Mouse (Mus musculus) splenic B cell, adult 2 months (primary cell): ENCODE measurements at regions not wholly inside any gene's neighbourhood (a gene's known extent, or its start where the extent isn't known, plus 50 kb on each side); places are given as distances from the start of the nearest gene placed in this dataset.

Experiments used
- DNase-seq: peaks from one replicate; pipeline ENCODE4 v3.0.0-alpha.2; 2011; ENCODE audit warnings: low read depth, low spot score
- H3K27me3 ChIP-seq: 2 replicates; pipeline ENCODE4 v1.6.1; 2012; ENCODE audit warnings: mild to moderate bottlenecking, low read length, moderate library complexity, mixed read lengths; ENCODE audit not compliant: control insufficient read depth, poor library complexity, insufficient read depth, severe bottlenecking
- H3K36me3 ChIP-seq: 2 replicates; pipeline ENCODE4 v1.6.1; 2012; ENCODE audit warnings: mild to moderate bottlenecking, low read length, moderate library complexity, mixed read lengths; ENCODE audit not compliant: control insufficient read depth, poor library complexity, insufficient read depth, severe bottlenecking

- H3K36me3 ChIP-seq, result no peaks in the 10 kb centered on the region
- H3K27me3 ChIP-seq, result no peaks in the 10 kb centered on the region
- no peak for DNase-seq
These were observed 77.9 kb upstream of the Tsc22d2 start for GRCm38 (mm10) chr3:58336590-58336989.

- Histone ChIP-seq H3K36me3 (no peaks in the 10 kb centered on the region), H3K27me3 (no peaks in the 10 kb centered on the region)
- no peak for DNase-seq
These were observed 75.5 kb upstream of the Tsc22d2 start for GRCm38 (mm10) chr3:58338976-58339375.

GRCm38 (mm10) chr3:58342096-58342495, 72.4 kb upstream of the Tsc22d2 start:
- Histone ChIP-seq H3K27me3 (no peaks in the 10 kb centered on the region), H3K36me3 (no peaks in the 10 kb centered on the region)
- no peak for DNase-seq

- DNase-seq, result no peak
- no peaks in the 10 kb centered on the region for H3K27me3 ChIP-seq
- no peaks in the 10 kb centered on the region for H3K36me3 ChIP-seq
These were observed 52.0 kb upstream of the Tsc22d2 start for GRCm38 (mm10) chr3:58362563-58362962.

- no peak for DNase-seq
- no peaks in the 10 kb centered on the region for H3K27me3 ChIP-seq
- no peaks in the 10 kb centered on the region for H3K36me3 ChIP-seq
These were observed 50.0 kb upstream of the Tsc22d2 start for GRCm38 (mm10) chr3:58364526-58364925.
